Mouse (Mus musculus): ENCODE results near the gene Cisd3.
A peak's percentile ranks its signal among the peaks of the same experiment; 100 is the strongest.
"Not testable (repeated sequence)": the region's sequence is repeated elsewhere in the genome, so short reads cannot be mapped to it uniquely, and the experiment has no call there.

Gene Cisd3

GRCm38 (mm10) chr11:97711200-97711900 is 25.7 kb downstream of the Cisd3 start:
- no peak for DNase-seq (ENCODE audit: low read depth, low spot score)

- no peak for DNase-seq (ENCODE audit: low read depth, low spot score)
These were observed 26.7 kb downstream of the Cisd3 start for GRCm38 (mm10) chr11:97712286-97712685.

GRCm38 (mm10) chr11:97713896-97714295 is 28.3 kb downstream of the Cisd3 start:
- DNase-seq (ENCODE audit: low read depth, low spot score) = no peak

- peak; percentile 43 for DNase-seq (ENCODE audit: low read depth, low spot score)
These were observed 28.7 kb downstream of the Cisd3 start for GRCm38 (mm10) chr11:97714356-97714755.

- DNase-seq (ENCODE audit: low read depth, low spot score) = no peak
These were observed 29.4 kb downstream of the Cisd3 start for GRCm38 (mm10) chr11:97714784-97715760.

GRCm38 (mm10) chr11:97716021-97716420 is 30.4 kb downstream of the Cisd3 start:
- DNase-seq (ENCODE audit: low read depth, low spot score) = no peak

GRCm38 (mm10) chr11:97717369-97718280 is 32.0 kb downstream of the Cisd3 start:
- DNase-seq (ENCODE audit: low read depth, low spot score) = no peak

GRCm38 (mm10) chr11:97718281-97718860 is 32.7 kb downstream of the Cisd3 start:
- DNase-seq (ENCODE audit: low read depth, low spot score) = no peak

- DNase-seq (ENCODE audit: low read depth, low spot score) = no peak
These were observed 33.4 kb downstream of the Cisd3 start for GRCm38 (mm10) chr11:97719041-97719440.

GRCm38 (mm10) chr11:97721338-97721737 is 35.7 kb downstream of the Cisd3 start:
- no peak for DNase-seq (ENCODE audit: low read depth, low spot score)

- no peak for DNase-seq (ENCODE audit: low read depth, low spot score)
These were observed 38.1 kb downstream of the Cisd3 start for GRCm38 (mm10) chr11:97723709-97724108.

- DNase-seq (ENCODE audit: low read depth, low spot score) = no peak
These were observed 42.7 kb downstream of the Cisd3 start for GRCm38 (mm10) chr11:97728311-97728710.

GRCm38 (mm10) chr11:97728730-97729129 is 43.1 kb downstream of the Cisd3 start:
- no peak for DNase-seq (ENCODE audit: low read depth, low spot score)

GRCm38 (mm10) chr11:97733689-97734088 is 48.1 kb downstream of the Cisd3 start:
- DNase-seq (ENCODE audit: low read depth, low spot score) = no peak

GRCm38 (mm10) chr11:97734810-97735209 is 49.2 kb downstream of the Cisd3 start:
- DNase-seq (ENCODE audit: low read depth, low spot score) = not testable (repeated sequence)

- no peak for DNase-seq (ENCODE audit: low read depth, low spot score)
These were observed 51.0 kb downstream of the Cisd3 start for GRCm38 (mm10) chr11:97736645-97737044.

GRCm38 (mm10) chr11:97737600-97737999 is 52.0 kb downstream of the Cisd3 start:
- no peak for DNase-seq (ENCODE audit: low read depth, low spot score)

All from A20 (cell line).